Mouse (Mus musculus) adrenal gland, postnatal 4 days (tissue): ENCODE measurements around the gene Tada2a. TPM values are rescaled to one million over a fixed set of nuclear protein-coding genes. Genes with fewer than 3 reads are reported as not detected.

Experiments
- DNase-seq, 2 experiments: peaks; one replicate each; pipeline ENCODE4 v3.0.0; 2021 to 2022; ENCODE audit warnings: low spot score in 2 of 2, mixed read lengths in 2 of 2
- long read RNA-seq, 2 experiments: library from polyadenylated mRNA; stranded (forward); transcript quantifications; one replicate each; pipeline ENCODE4 v2.0.0; 2021
- total RNA-seq, 2 experiments: library from RNA; stranded (reverse); gene quantifications; 2 replicates each; pipeline ENCODE4 v1.2.3; 2021

The Tada2a gene
- total RNA-seq = 10 to 100 TPM; 24.3 to 26.1 TPM
- long read RNA-seq, experiment 1, transcript Tada2a-201 (16 exons, 2,151 nt) = major isoform, 8 of 11 reads
- long read RNA-seq, experiment 1, partial matches to known transcripts = 0 of 11 reads
- long read RNA-seq, experiment 1, other reads (novel, unspliced or antisense) = 3 of 11 reads
- long read RNA-seq, experiment 2, transcript Tada2a-201 (16 exons, 2,151 nt) = major isoform, 26 of 34 reads
- long read RNA-seq, experiment 2, partial matches to known transcripts = 3 of 34 reads
- long read RNA-seq, experiment 2, other reads (novel, unspliced or antisense) = 4 of 34 reads

GRCm38 (mm10) chr11:84128943-84129798 is at the start of gene Tada2a, which contains the start of gene Acaca:
TSS of gene Tada2a (minus strand) at chr11:84129600.
TSS of gene Acaca (plus strand) at chr11:84129672.
- DNase-seq = peak; percentile 43 to 74

- DNase-seq = no peak
Observed at GRCm38 (mm10) chr11:84178571-84178970, 49.2 kb upstream of the Tada2a start.

GRCm38 (mm10) chr11:84172539-84173435 is 43.4 kb upstream of the Tada2a start:
- no peak for DNase-seq

- peak in 1 of 2 experiments; percentile 8 for DNase-seq
Observed at GRCm38 (mm10) chr11:84168701-84169288, 39.4 kb upstream of the Tada2a start.

GRCm38 (mm10) chr11:84167046-84167526 is 37.7 kb upstream of the Tada2a start, which contains the start of gene Gm11437:
TSS of gene Gm11437 (minus strand) at chr11:84167476.
- DNase-seq = no peak

GRCm38 (mm10) chr11:84164561-84164960 is 35.2 kb upstream of the Tada2a start:
- no peak for DNase-seq

- no peak for DNase-seq
Observed at GRCm38 (mm10) chr11:84164123-84164522, 34.7 kb upstream of the Tada2a start.

- no peak for DNase-seq
Observed at GRCm38 (mm10) chr11:84156535-84157262, 27.3 kb upstream of the Tada2a start.

GRCm38 (mm10) chr11:84150884-84151283 is 21.5 kb upstream of the Tada2a start:
- no peak for DNase-seq

GRCm38 (mm10) chr11:84146081-84146480 is 16.7 kb upstream of the Tada2a start:
- DNase-seq = no peak

GRCm38 (mm10) chr11:84145201-84145798 is 15.9 kb upstream of the Tada2a start:
- no peak for DNase-seq

GRCm38 (mm10) chr11:84141752-84142151 is 12.4 kb upstream of the Tada2a start:
- peak in 1 of 2 experiments; percentile 30 for DNase-seq

GRCm38 (mm10) chr11:84136453-84136852 is 7.1 kb upstream of the Tada2a start:
- no peak for DNase-seq

GRCm38 (mm10) chr11:84134331-84134860 is 5.0 kb upstream of the Tada2a start:
- DNase-seq = no peak

GRCm38 (mm10) chr11:84129799-84130185 is 392 bp upstream of the Tada2a start:
- DNase-seq = no peak

- no peak for DNase-seq
Observed at GRCm38 (mm10) chr11:84127977-84128376, 1.4 kb downstream of the Tada2a start.

- DNase-seq = no peak
Observed at GRCm38 (mm10) chr11:84121051-84121956, 8.1 kb downstream of the Tada2a start.

GRCm38 (mm10) chr11:84117431-84117830 is 12.0 kb downstream of the Tada2a start:
- no peak for DNase-seq
